Mouse (Mus musculus) left cerebral cortex, adult 9 months (tissue): ENCODE measurements at regions not wholly inside any gene's neighbourhood (a gene's known extent, or its start where the extent isn't known, plus 50 kb on each side); places are given as distances from the start of the nearest gene placed in this dataset.

Experiments
- DNase-seq, 2 experiments: peaks; one replicate each; pipeline ENCODE4 v3.0.0; 2022; ENCODE audit warnings: low spot score in 2 of 2

DNA sequence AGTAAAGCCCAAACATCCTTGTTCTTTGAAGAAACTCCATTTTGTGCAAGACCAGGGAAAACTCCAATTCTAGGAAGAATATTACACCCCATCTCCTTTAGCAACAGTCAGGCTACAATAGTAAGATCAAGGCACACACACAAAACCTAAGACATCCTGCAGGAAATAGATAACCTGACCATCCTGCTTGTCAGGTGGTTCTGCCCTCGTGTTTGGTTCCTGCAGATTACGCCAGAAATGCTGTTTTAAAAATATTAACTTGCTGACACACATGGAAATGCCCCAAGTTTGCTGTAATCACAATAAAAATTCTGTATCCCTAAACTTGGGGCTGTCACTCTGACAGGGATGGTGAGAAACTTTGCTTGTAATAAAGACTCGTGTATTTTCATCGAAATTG lies 251.6 kb downstream of the Kcnj3 start:
- no peak for DNase-seq

DNA sequence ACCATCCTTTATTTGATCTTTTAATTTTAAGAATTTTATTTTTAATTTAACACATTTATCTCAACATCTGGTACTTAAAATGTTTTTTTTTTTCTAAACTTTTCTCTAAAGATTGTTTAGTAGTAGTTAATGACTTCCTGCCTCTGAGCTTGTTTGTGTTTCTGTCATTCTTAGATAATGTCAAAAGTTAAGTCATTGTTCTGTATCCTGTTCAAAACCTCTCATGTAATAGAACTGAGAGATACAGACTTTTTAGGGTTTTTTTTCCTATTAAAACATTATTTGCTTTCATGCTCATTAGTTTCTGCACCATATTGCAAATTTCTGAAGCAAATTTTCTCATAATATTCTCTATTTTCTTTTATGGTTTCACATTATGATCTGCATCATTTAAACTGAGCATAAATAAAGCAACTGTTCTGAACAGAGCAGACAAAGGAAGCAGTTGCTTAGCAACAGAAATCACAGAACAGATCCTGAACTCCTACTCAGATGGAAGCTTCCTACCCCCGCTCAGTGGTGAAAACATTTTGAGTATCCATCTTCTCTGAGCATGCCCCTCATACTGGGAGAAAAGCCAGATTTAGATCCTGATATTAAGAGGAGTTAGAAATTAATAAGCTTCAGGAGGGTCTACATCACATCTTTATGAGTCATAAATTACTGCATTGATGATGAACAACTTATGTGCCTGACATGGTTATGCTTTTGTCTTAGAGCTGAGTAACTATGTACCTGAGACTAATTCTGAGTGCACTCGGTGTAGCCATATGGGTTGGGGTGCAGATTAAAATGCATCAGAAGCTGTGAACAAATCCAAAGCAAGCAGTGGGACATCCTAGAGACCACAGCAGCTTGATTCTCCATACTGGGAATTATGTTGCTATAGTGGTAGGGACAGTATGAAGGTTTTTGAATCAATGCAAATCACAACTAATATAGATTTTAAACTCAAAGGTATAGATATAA lies 257.4 kb downstream of the Kcnj3 start:
- peak; percentile 65 to 72 for DNase-seq

- DNase-seq = no peak
These were observed 263.9 kb downstream of the Kcnj3 start for GRCm38 (mm10) chr2:55699705-55700104.
